Mouse (Mus musculus) myocyte (in vitro differentiated cells): ENCODE results near the gene Cdkl2. TPM values are rescaled to one million over a fixed set of nuclear protein-coding genes. Genes with fewer than 3 reads are reported as not detected.
A peak's percentile ranks its signal among the peaks of the same experiment; 100 is the strongest.

Experiments used
- H3K27me3 ChIP-seq: one replicate; pipeline ENCODE4 v1.6.1; 2011; ENCODE audit not compliant: control insufficient read depth, insufficient read depth, insufficient read length
- H3K36me3 ChIP-seq: one replicate; pipeline ENCODE4 v1.6.1; 2011; ENCODE audit not compliant: control insufficient read depth, insufficient read depth
- H3K4me2 ChIP-seq: one replicate; pipeline ENCODE4 v1.6.1; 2011; ENCODE audit warnings: low read depth, control low read depth
- H3K4me3 ChIP-seq: one replicate; pipeline ENCODE4 v1.5.1; 2011; ENCODE audit warnings: mild to moderate bottlenecking, control low read depth, moderate library complexity
- H3K79me2 ChIP-seq: one replicate; pipeline ENCODE4 v1.6.1; 2011; ENCODE audit not compliant: control insufficient read depth, insufficient read depth
- H3ac ChIP-seq: one replicate; pipeline ENCODE4 v1.6.1; 2011; ENCODE audit not compliant: control insufficient read depth, insufficient read length
- CEBPB ChIP-seq: IDR thresholded peaks from 2 replicates; pipeline ENCODE4 v1.6.1; 2011; ENCODE audit warnings: mild to moderate bottlenecking, moderate library complexity; ENCODE audit not compliant: poor library complexity, insufficient read depth, severe bottlenecking
- E2F4 ChIP-seq: IDR thresholded peaks from one replicate; pipeline ENCODE4 v1.6.1; 2011; ENCODE audit warnings: mild to moderate bottlenecking, control low read depth, moderate library complexity; ENCODE audit not compliant: insufficient read depth
- MAX ChIP-seq: IDR thresholded peaks from one replicate; pipeline ENCODE4 v1.6.1; 2011; ENCODE audit warnings: low read depth, mild to moderate bottlenecking, control low read depth
- MYOD1 ChIP-seq, 3 experiments: IDR thresholded peaks; one replicate each; pipeline ENCODE4 v1.6.1; 2011; ENCODE audit warnings: control low read depth in 2 of 3, low read depth in 2 of 3, mild to moderate bottlenecking in 2 of 3, moderate library complexity in 1 of 3; ENCODE audit not compliant: insufficient read length in 2 of 3, control insufficient read depth in 1 of 3
- MYOG ChIP-seq, 3 experiments: IDR thresholded peaks; one replicate each; pipeline ENCODE4 v1.6.1; 2011; ENCODE audit warnings: control low read depth in 2 of 3, low read depth in 2 of 3, mild to moderate bottlenecking in 2 of 3; ENCODE audit not compliant: insufficient read length in 2 of 3, control insufficient read depth in 1 of 3, insufficient read depth in 1 of 3
- POLR2A ChIP-seq: IDR thresholded peaks from one replicate; pipeline ENCODE4 v1.6.1; 2011; ENCODE audit warnings: low read depth, mild to moderate bottlenecking, control low read depth, moderate library complexity; ENCODE audit not compliant: insufficient read length
- POLR2AphosphoS2 ChIP-seq: IDR thresholded peaks from one replicate; pipeline ENCODE4 v1.6.1; 2011; ENCODE audit warnings: low read depth, control low read depth; ENCODE audit not compliant: insufficient read length
- REST ChIP-seq: IDR thresholded peaks from one replicate; pipeline ENCODE4 v1.6.1; 2011; ENCODE audit warnings: mild to moderate bottlenecking, control low read depth, moderate library complexity; ENCODE audit not compliant: insufficient read depth, insufficient read length
- SRF ChIP-seq: IDR thresholded peaks from one replicate; pipeline ENCODE4 v1.6.1; 2011; ENCODE audit warnings: low read depth; ENCODE audit not compliant: control insufficient read depth, insufficient read length
- TCF12 ChIP-seq: IDR thresholded peaks from one replicate; pipeline ENCODE4 v1.6.1; 2011; ENCODE audit warnings: mild to moderate bottlenecking, control low read depth; ENCODE audit not compliant: poor library complexity, insufficient read depth, severe bottlenecking
- TCF3 ChIP-seq: IDR thresholded peaks from one replicate; pipeline ENCODE4 v1.6.1; 2011; ENCODE audit warnings: low read depth, control low read depth; ENCODE audit not compliant: insufficient read length
- USF1 ChIP-seq: IDR thresholded peaks from one replicate; pipeline ENCODE4 v1.6.1; 2011; ENCODE audit warnings: low read depth, mild to moderate bottlenecking, control low read depth, moderate library complexity
- polyA plus RNA-seq: library from polyadenylated mRNA; unstranded; fragments of >200 nt; fragmentation: generic; extraction: Trizol; gene quantifications from one replicate; pipeline ENCODE4 v1.2.1, GENCODE M21; 2012; ENCODE audit warnings: missing spikeins

Cdkl2 gene
- polyA plus RNA-seq, 1 experiment, result 0.53 TPM

GRCm38 (mm10) chr5:92050419-92050818 lies 6.7 kb upstream of the Cdkl2 start:
- no peaks in the 10 kb centered on the region for H3K27me3 ChIP-seq
- H3K79me2 ChIP-seq, result no peaks in the 10 kb centered on the region
- no peak for TF ChIP-seq USF1
- H3K4me3 ChIP-seq, result no peak overlapping the region
- H3K4me2 ChIP-seq, result no peak overlapping the region
- peaks cover 23% of the 10 kb centered on the region for H3K36me3 ChIP-seq
- H3ac ChIP-seq, result no peak overlapping the region

- Histone ChIP-seq H3ac (no peak overlapping the region), H3K4me3 (peak overlapping the region; percentile 66), H3K79me2 (no peaks in the 10 kb centered on the region), H3K36me3 (no peaks in the 10 kb centered on the region), H3K4me2 (peak overlapping the region; percentile 97), H3K27me3 (no peaks in the 10 kb centered on the region)
- TF ChIP-seq MYOG (IDR thresholded peaks at IDR 0.05; ENCODE audit: control insufficient read depth in 1 of 3, insufficient read depth in 1 of 3, insufficient read length in 2 of 3, low read depth in 2 of 3), result peak in 2 of 3 experiments; percentile 40 to 78
- no peak for TF ChIP-seq MAX
- TF ChIP-seq TCF12, result peak; percentile 52
- TF ChIP-seq POLR2A, result peak; percentile 12
- peak in 2 of 3 experiments; percentile 57 to 72 for TF ChIP-seq MYOD1 (IDR thresholded peaks at IDR 0.05; ENCODE audit: control insufficient read depth in 1 of 3, insufficient read length in 2 of 3, low read depth in 2 of 3)
Observed at GRCm38 (mm10) chr5:92042377-92043348, 1.0 kb downstream of the Cdkl2 start.

- TF ChIP-seq MYOD1 (IDR thresholded peaks at IDR 0.05; ENCODE audit: control insufficient read depth in 1 of 3, insufficient read length in 2 of 3, low read depth in 2 of 3) (no peak), TCF12 (no peak), TCF3 (no peak), POLR2A (no peak), CEBPB (no peak), SRF (no peak), MYOG (IDR thresholded peaks at IDR 0.05; ENCODE audit: control insufficient read depth in 1 of 3, insufficient read depth in 1 of 3, insufficient read length in 2 of 3, low read depth in 2 of 3) (no peak), E2F4 (no peak), POLR2AphosphoS2 (no peak), REST (no peak)
- H3K27me3 ChIP-seq, result no peaks in the 10 kb centered on the region
- no peak overlapping the region for H3ac ChIP-seq
- H3K36me3 ChIP-seq, result no peaks in the 10 kb centered on the region
- no peak overlapping the region for H3K4me3 ChIP-seq
- H3K79me2 ChIP-seq, result no peaks in the 10 kb centered on the region
- H3K4me2 ChIP-seq, result no peak overlapping the region
Observed at GRCm38 (mm10) chr5:92019960-92020359, 23.7 kb downstream of the Cdkl2 start.

GRCm38 (mm10) chr5:92011756-92012155 lies 31.9 kb downstream of the Cdkl2 start:
- Histone ChIP-seq H3K79me2 (no peaks in the 10 kb centered on the region), H3K36me3 (no peaks in the 10 kb centered on the region)
- TF ChIP-seq MAX, result no peak
- no peak for TF ChIP-seq CEBPB

DNA sequence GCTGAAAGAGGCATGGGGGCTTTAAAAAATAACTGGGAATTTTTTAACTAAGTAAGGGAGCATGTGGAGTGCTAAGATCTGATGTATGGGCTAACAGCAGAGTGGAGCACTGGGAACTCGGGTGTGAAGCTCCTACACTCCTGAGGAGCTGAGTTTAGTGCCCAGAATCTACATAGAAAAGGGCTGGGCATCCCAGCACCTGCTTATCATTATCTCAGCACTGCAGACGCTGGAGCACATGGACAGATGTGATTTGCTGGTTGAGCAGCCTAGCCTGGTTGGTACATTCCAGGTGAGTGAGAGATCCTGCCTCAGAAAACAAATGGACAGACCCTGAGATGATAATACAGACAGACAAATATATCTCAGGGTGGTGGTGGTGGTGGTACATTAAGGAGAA lies 33.9 kb downstream of the Cdkl2 start:
- no peak overlapping the region for H3ac ChIP-seq
- no peaks in the 10 kb centered on the region for H3K36me3 ChIP-seq
- no peak overlapping the region for H3K4me2 ChIP-seq
- no peaks in the 10 kb centered on the region for H3K79me2 ChIP-seq
- no peaks in the 10 kb centered on the region for H3K27me3 ChIP-seq
- no peak for TF ChIP-seq REST
- TF ChIP-seq TCF12, result no peak
- TF ChIP-seq E2F4, result no peak
- TF ChIP-seq USF1, result no peak
- no peak for TF ChIP-seq TCF3
- TF ChIP-seq POLR2AphosphoS2, result no peak
- no peak for TF ChIP-seq MYOG (IDR thresholded peaks at IDR 0.05; ENCODE audit: control insufficient read depth in 1 of 3, insufficient read depth in 1 of 3, insufficient read length in 2 of 3, low read depth in 2 of 3)
- TF ChIP-seq SRF, result no peak
- TF ChIP-seq POLR2A, result no peak
- TF ChIP-seq MYOD1 (IDR thresholded peaks at IDR 0.05; ENCODE audit: control insufficient read depth in 1 of 3, insufficient read length in 2 of 3, low read depth in 2 of 3), result no peak
- TF ChIP-seq CEBPB, result no peak
- TF ChIP-seq MAX, result no peak
- no peak overlapping the region for H3K4me3 ChIP-seq

More at GRCm38 (mm10) chr5:92011756-92012155, 31.9 kb downstream of the Cdkl2 start:
- no peak overlapping the region for H3ac ChIP-seq
- no peaks in the 10 kb centered on the region for H3K27me3 ChIP-seq
- no peak overlapping the region for H3K4me2 ChIP-seq
- no peak overlapping the region for H3K4me3 ChIP-seq
